Mouse (Mus musculus) spleen, adult 12 weeks (tissue): ENCODE results near the gene Stxbp6.
"Not testable (repeated sequence)": the region's sequence is repeated elsewhere in the genome, so short reads cannot be mapped to it uniquely, and the experiment has no call there.

Experiments
- DNase-seq: peaks from one replicate; pipeline ENCODE4 v3.0.0; 2022; ENCODE audit warnings: low spot score

Gene Stxbp6

GRCm38 (mm10) chr12:45056372-45056771 lies 18.1 kb downstream of the Stxbp6 start:
- no peak for DNase-seq

- DNase-seq = no peak
Observed at GRCm38 (mm10) chr12:45053319-45053718, 21.2 kb downstream of the Stxbp6 start.

GRCm38 (mm10) chr12:45052860-45053259 lies 21.6 kb downstream of the Stxbp6 start:
- no peak for DNase-seq

GRCm38 (mm10) chr12:45049894-45050293 lies 24.6 kb downstream of the Stxbp6 start:
- DNase-seq = no peak

- DNase-seq = not testable (repeated sequence)
Observed at GRCm38 (mm10) chr12:45047711-45048110, 26.8 kb downstream of the Stxbp6 start.

- no peak for DNase-seq
Observed at GRCm38 (mm10) chr12:45047172-45047571, 27.3 kb downstream of the Stxbp6 start.

- DNase-seq = no peak
Observed at GRCm38 (mm10) chr12:45044581-45044980, 29.9 kb downstream of the Stxbp6 start.

- DNase-seq = no peak
Observed at GRCm38 (mm10) chr12:45042591-45043091, 31.9 kb downstream of the Stxbp6 start.

- no peak for DNase-seq
Observed at GRCm38 (mm10) chr12:45037496-45037895, 37.0 kb downstream of the Stxbp6 start.

- DNase-seq = no peak
Observed at GRCm38 (mm10) chr12:45037091-45037490, 37.4 kb downstream of the Stxbp6 start.

GRCm38 (mm10) chr12:45030681-45031080 lies 43.8 kb downstream of the Stxbp6 start:
- no peak for DNase-seq

- DNase-seq = no peak
Observed at GRCm38 (mm10) chr12:45026347-45026746, 48.2 kb downstream of the Stxbp6 start.

GRCm38 (mm10) chr12:45020018-45020417 lies 54.5 kb downstream of the Stxbp6 start:
- DNase-seq = no peak

GRCm38 (mm10) chr12:45019059-45019822 lies 55.3 kb downstream of the Stxbp6 start:
- DNase-seq = no peak

GRCm38 (mm10) chr12:45013246-45013756 lies 61.2 kb downstream of the Stxbp6 start:
- no peak for DNase-seq

- DNase-seq = no peak
Observed at GRCm38 (mm10) chr12:45011436-45012089, 62.9 kb downstream of the Stxbp6 start.

GRCm38 (mm10) chr12:45011006-45011405 lies 63.5 kb downstream of the Stxbp6 start:
- no peak for DNase-seq

- DNase-seq = no peak
Observed at GRCm38 (mm10) chr12:45009984-45010611, 64.4 kb downstream of the Stxbp6 start.

GRCm38 (mm10) chr12:45006569-45006968 lies 67.9 kb downstream of the Stxbp6 start:
- no peak for DNase-seq

GRCm38 (mm10) chr12:45006049-45006448 lies 68.5 kb downstream of the Stxbp6 start:
- DNase-seq = no peak

- DNase-seq = no peak
Observed at GRCm38 (mm10) chr12:45001996-45002395, 72.5 kb downstream of the Stxbp6 start.

- DNase-seq = no peak
Observed at GRCm38 (mm10) chr12:44997422-44997821, 77.1 kb downstream of the Stxbp6 start.

- no peak for DNase-seq
Observed at GRCm38 (mm10) chr12:44996897-44997296, 77.6 kb downstream of the Stxbp6 start.
